Mouse (Mus musculus) cortical plate, adult 2 months (tissue): Measurements from ENCODE around the gene Paqr6.
"Not testable (repeated sequence)": the region's sequence is repeated elsewhere in the genome, so short reads cannot be mapped to it uniquely, and the experiment has no call there.

Experiments used
- CTCF ChIP-seq: fragments of 200-500 bp; IDR thresholded peaks from 2 replicates; pipeline ENCODE4 v1.5.1; 2011; ENCODE audit warnings: mild to moderate bottlenecking, control low read depth, low read length; ENCODE audit not compliant: insufficient read depth; ENCODE audit errors: extremely low read depth
- POLR2A ChIP-seq: fragments of 200-500 bp; IDR thresholded peaks from 2 replicates; pipeline ENCODE4 v1.6.1; 2011; ENCODE audit warnings: mild to moderate bottlenecking, low read length, control low read depth; ENCODE audit not compliant: insufficient read depth; ENCODE audit errors: extremely low read depth

DNA sequence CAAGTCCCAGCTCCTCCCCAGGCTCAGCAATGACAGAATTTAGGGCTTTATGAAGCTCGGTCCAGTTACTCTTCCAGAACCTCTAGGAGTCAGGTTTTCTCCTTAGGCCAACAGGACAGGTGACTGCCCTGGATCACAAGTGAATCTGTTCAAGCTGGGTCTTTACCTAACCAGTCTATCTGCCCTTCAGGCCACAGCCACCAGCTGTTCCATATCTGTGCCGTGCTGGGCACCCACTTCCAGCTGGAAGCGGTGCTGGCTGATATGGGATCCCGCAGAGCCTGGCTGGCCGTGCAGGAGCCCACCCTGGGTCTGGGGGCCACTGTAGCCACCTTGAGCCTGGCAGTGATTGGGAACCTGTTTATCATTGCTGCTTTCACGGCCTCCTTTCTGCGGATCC, 18.0 kb downstream of the Paqr6 start:
- not testable (repeated sequence) for TF ChIP-seq POLR2A, CTCF
